Mouse (Mus musculus): ENCODE measurements around the gene Smc1b. TPM values are rescaled to one million over a fixed set of nuclear protein-coding genes. Genes with fewer than 3 reads are reported as not detected.
A peak's percentile ranks its signal among the peaks of the same experiment; 100 is the strongest.

Smc1b gene
- polyA plus RNA-seq, 1 experiment from 2014 or later, result 0.55 TPM

DNA sequence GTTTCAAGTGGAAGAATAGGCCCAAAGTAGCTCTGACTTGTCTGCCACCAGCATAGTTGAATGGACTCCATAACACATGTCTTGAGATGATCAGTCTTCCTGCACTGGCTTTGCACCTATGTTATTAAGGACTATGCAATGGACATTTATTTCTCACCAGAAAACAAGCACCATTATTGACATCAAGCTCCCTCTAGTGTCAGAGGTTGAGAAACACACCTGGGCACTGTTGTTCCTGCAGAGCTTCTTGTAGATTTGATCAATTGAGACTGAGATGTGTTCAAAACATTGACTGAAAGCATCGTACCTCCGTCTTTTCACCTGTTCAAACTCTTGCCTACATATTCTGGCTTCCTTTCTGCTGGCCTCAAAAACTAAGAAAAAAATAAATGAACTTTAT, 61.2 kb downstream of the Smc1b start:
- Histone ChIP-seq H3K4me2 (ENCODE audit: low read length) (no peak overlapping the region), H3K27me3 (ENCODE audit: control insufficient read depth, insufficient read depth, low read length) (no peaks in the 10 kb centered on the region), H3K27ac (replicated peaks; ENCODE audit: low read depth, low read length) (no peak overlapping the region), H3K4me3 (replicated peaks; ENCODE audit: low read depth, low read length) (no peak overlapping the region), H3K9me3 (ENCODE audit: control insufficient read depth, low read length) (no peaks in the 10 kb centered on the region), H3K4me1 (ENCODE audit: control insufficient read depth, insufficient read depth, low read length) (no peaks in the 10 kb centered on the region), H3K36me3 (ENCODE audit: control insufficient read depth, insufficient read depth, low read length) (no peaks in the 10 kb centered on the region), H3K9ac (replicated peaks; ENCODE audit: low read length) (no peak overlapping the region)
- DNase-seq, result peak; percentile 88
- 36% methylated on average over 2 of the region's 2 CpGs for WGBS
- no peak for ATAC-seq (ENCODE audit: low FRiP score, low TSS enrichment)

DNA sequence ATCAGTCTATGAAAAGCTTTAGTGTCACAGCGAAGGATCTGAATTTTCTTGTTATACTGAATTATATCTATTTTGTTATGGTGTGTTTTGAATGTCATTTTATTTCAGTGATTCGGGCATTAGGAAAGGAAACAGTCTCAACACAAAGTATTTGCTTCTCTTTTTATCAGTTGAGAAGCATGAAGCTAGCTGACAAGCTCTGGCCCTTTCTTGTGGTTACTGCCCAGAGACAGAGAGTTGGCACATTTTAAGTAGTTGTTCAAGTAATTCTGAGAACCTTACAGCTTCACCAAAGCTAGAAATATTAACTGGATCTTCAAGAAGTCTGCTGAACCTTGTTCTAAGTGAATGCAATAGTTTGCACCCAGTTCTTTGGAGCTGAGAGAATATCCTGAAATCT, 68.3 kb downstream of the Smc1b start:
- no peak for ATAC-seq (ENCODE audit: low FRiP score, low TSS enrichment)

DNA sequence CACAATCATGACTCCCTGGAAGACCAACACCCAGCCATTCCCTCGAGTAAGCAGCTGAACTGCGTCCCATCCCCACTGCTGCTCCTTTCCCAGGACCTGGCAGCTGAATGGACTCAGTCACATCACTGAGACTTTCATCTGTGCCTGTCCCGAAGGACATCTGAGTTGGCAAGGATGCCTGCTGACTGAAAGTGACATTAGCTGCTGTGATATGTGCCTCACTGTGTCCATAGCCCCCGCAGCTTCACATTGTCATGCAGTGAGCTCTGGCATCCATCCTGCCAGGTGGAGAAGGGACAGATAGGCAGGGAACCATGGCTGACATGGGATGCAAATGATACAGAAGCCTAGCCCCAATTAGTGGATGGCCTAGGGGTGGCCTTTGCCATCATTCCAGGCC, 76.6 kb downstream of the Smc1b start:
- H3K9me3 ChIP-seq (ENCODE audit: control insufficient read depth, low read length), result no peaks in the 10 kb centered on the region
- WGBS, result 88% methylated on average over 4 of the region's 4 CpGs
- no peak overlapping the region for H3K27ac ChIP-seq (replicated peaks; ENCODE audit: low read depth, low read length)
- H3K4me3 ChIP-seq (replicated peaks; ENCODE audit: low read depth, low read length), result no peak overlapping the region
- DNase-seq (no peak), ATAC-seq (ENCODE audit: low FRiP score, low TSS enrichment) (no peak)
- no peaks in the 10 kb centered on the region for H3K4me1 ChIP-seq (ENCODE audit: control insufficient read depth, insufficient read depth, low read length)
- no peak overlapping the region for H3K4me2 ChIP-seq (ENCODE audit: low read length)
- no peak overlapping the region for H3K9ac ChIP-seq (replicated peaks; ENCODE audit: low read length)
- H3K27me3 ChIP-seq (ENCODE audit: control insufficient read depth, insufficient read depth, low read length), result no peaks in the 10 kb centered on the region
- peaks cover 40% of the 10 kb centered on the region for H3K36me3 ChIP-seq (ENCODE audit: control insufficient read depth, insufficient read depth, low read length)

More for the DNA sequence above, 68.3 kb downstream of the Smc1b start:
- DNase-seq, result no peak
- Histone ChIP-seq H3K4me3 (replicated peaks; ENCODE audit: low read depth, low read length) (no peak overlapping the region), H3K27ac (replicated peaks; ENCODE audit: low read depth, low read length) (no peak overlapping the region), H3K9me3 (ENCODE audit: control insufficient read depth, low read length) (no peaks in the 10 kb centered on the region), H3K9ac (replicated peaks; ENCODE audit: low read length) (no peak overlapping the region), H3K4me1 (ENCODE audit: control insufficient read depth, insufficient read depth, low read length) (no peaks in the 10 kb centered on the region), H3K27me3 (ENCODE audit: control insufficient read depth, insufficient read depth, low read length) (no peaks in the 10 kb centered on the region), H3K4me2 (ENCODE audit: low read length) (no peak overlapping the region), H3K36me3 (ENCODE audit: control insufficient read depth, insufficient read depth, low read length) (peaks cover 19% of the 10 kb centered on the region)
- WGBS, result 92% methylated on average over 2 of the region's 2 CpGs

DNA sequence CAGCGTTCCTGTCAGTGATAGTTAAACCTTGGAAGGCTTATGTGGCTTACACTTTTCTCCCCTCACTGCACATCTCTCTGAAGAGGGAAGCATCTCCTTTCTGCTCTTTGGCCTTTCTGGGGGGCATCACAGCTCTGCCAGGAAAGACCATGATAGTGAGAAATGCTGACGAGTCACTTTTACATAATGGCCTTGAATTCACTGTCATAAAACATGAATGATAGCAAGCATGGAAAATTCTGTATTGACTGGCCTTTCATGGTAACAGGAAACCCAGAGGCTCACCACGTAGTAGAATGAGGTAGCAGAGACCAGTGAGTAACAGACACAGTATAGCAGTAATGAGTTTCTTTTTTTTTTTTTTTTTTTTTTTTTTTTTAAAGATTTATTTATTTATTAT, 77.7 kb downstream of the Smc1b start:
- WGBS, result 98% methylated on average over 3 of the region's 3 CpGs
- Histone ChIP-seq H3K27me3 (ENCODE audit: control insufficient read depth, insufficient read depth, low read length) (no peaks in the 10 kb centered on the region), H3K9ac (replicated peaks; ENCODE audit: low read length) (no peak overlapping the region), H3K4me1 (ENCODE audit: control insufficient read depth, insufficient read depth, low read length) (no peaks in the 10 kb centered on the region), H3K9me3 (ENCODE audit: control insufficient read depth, low read length) (no peaks in the 10 kb centered on the region), H3K27ac (replicated peaks; ENCODE audit: low read depth, low read length) (no peak overlapping the region), H3K4me2 (ENCODE audit: low read length) (no peak overlapping the region), H3K4me3 (replicated peaks; ENCODE audit: low read depth, low read length) (no peak overlapping the region), H3K36me3 (ENCODE audit: control insufficient read depth, insufficient read depth, low read length) (peaks cover 50% of the 10 kb centered on the region)
- DNase-seq (no peak), ATAC-seq (ENCODE audit: low FRiP score, low TSS enrichment) (no peak)

DNA sequence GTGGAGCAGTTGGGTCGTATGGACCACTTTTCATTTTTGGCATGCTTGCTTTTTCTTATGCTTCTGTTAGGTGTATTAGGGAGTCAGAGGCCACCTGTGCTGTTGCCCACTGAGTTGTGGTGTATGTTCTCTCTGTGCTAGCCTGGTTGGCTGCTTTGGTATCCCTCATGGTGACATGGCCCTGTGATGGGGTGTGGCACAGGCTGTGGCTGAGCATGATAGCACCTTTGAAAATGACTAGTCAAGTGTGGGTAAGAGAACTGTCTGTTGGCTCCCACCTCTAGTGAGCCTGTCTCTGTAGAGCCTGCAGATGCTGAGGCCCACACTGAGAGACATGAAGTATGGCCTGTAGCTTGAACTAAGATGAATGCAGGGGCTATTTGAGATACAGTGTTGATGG, 82.0 kb downstream of the Smc1b start:
- Histone ChIP-seq H3K4me3 (replicated peaks; ENCODE audit: low read depth, low read length) (no peak overlapping the region), H3K9me3 (ENCODE audit: control insufficient read depth, low read length) (no peaks in the 10 kb centered on the region), H3K36me3 (ENCODE audit: control insufficient read depth, insufficient read depth, low read length) (peaks cover 66% of the 10 kb centered on the region), H3K27me3 (ENCODE audit: control insufficient read depth, insufficient read depth, low read length) (no peaks in the 10 kb centered on the region), H3K9ac (replicated peaks; ENCODE audit: low read length) (no peak overlapping the region), H3K27ac (replicated peaks; ENCODE audit: low read depth, low read length) (no peak overlapping the region), H3K4me2 (ENCODE audit: low read length) (no peak overlapping the region), H3K4me1 (ENCODE audit: control insufficient read depth, insufficient read depth, low read length) (no peaks in the 10 kb centered on the region)
- no peak for DNase-seq
- WGBS, result 88% methylated on average over 1 of the region's 1 CpGs
- no peak for ATAC-seq (ENCODE audit: low FRiP score, low TSS enrichment)

DNA sequence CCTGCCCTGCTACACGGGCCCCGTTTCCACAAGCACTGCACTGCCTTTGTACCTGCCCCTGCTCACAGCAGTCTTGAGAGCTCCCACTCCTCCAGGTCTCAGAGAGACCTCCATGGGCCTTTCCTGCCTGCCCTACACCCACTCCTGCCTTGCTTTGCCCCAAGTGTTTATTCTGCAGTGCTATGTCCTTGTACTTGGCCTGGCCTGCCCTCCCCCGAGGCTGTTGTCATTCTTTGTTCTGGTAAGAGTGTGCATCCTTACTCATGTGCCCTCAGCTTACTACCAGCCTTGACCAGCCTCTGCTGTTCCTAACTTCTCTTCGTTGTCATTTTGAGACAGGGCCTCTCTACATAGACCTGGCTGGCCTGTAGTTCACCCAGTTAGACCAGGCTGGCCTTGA, 83.9 kb downstream of the Smc1b start:
- 92% methylated on average over 4 of the region's 4 CpGs for WGBS
- no peak for ATAC-seq (ENCODE audit: low FRiP score, low TSS enrichment)
- H3K4me1 ChIP-seq (ENCODE audit: control insufficient read depth, insufficient read depth, low read length), result peaks cover 10% of the 10 kb centered on the region

DNA sequence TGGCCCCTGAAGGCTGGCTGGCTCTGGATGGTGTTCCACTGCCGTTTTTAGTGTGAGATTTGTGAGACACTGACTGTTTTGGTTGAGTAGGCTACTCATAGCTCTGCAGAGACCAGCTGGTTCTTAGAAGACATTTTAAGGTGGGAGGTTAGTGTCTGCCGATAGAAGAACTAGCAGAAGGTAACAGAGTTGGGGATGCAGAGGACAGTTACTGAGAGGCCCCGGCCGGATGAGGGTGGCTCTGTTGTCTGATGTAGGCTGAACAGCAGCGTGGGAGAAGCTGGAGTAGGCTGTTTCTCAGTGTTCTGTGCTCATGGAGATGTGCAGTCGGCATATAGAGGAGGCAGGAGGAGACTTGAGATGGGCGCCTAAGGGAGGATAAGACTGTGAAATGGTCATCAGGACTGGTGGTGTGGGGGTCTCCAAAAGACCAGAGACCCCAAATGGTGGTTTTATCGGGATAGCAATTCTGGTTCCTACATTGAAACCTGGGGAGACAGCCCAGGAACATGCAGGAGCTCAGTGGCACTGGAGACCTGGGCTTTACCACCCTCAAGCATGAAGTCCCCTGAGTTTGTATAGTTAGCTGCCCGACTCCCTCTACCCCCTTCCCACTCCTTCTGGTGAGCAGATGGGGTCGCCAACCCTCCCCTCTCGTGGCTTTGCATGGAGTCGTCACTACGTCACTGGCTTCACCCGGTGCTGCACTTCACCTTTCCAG, 85.4 kb downstream of the Smc1b start:
- H3K36me3 ChIP-seq (ENCODE audit: control insufficient read depth, insufficient read depth, low read length), result peaks cover 41% of the 10 kb centered on the region
- no peak for ATAC-seq (ENCODE audit: low FRiP score, low TSS enrichment)
- no peak overlapping the region for H3K27ac ChIP-seq (replicated peaks; ENCODE audit: low read depth, low read length)
- DNase-seq, result no peak
- H3K27me3 ChIP-seq (ENCODE audit: control insufficient read depth, insufficient read depth, low read length), result no peaks in the 10 kb centered on the region
- no peak overlapping the region for H3K4me2 ChIP-seq (ENCODE audit: low read length)
- peaks cover 24% of the 10 kb centered on the region for H3K4me1 ChIP-seq (ENCODE audit: control insufficient read depth, insufficient read depth, low read length)
- no peaks in the 10 kb centered on the region for H3K9me3 ChIP-seq (ENCODE audit: control insufficient read depth, low read length)
- no peak overlapping the region for H3K9ac ChIP-seq (replicated peaks; ENCODE audit: low read length)
- WGBS, result 93% methylated on average over 14 of the region's 14 CpGs
- H3K4me3 ChIP-seq (replicated peaks; ENCODE audit: low read depth, low read length), result no peak overlapping the region

More for the DNA sequence above, 83.9 kb downstream of the Smc1b start:
- no peaks in the 10 kb centered on the region for H3K27me3 ChIP-seq (ENCODE audit: control insufficient read depth, insufficient read depth, low read length)
- H3K36me3 ChIP-seq (ENCODE audit: control insufficient read depth, insufficient read depth, low read length), result peaks cover 51% of the 10 kb centered on the region
- no peak overlapping the region for H3K27ac ChIP-seq (replicated peaks; ENCODE audit: low read depth, low read length)
- H3K9ac ChIP-seq (replicated peaks; ENCODE audit: low read length), result no peak overlapping the region
- H3K4me2 ChIP-seq (ENCODE audit: low read length), result no peak overlapping the region
- H3K4me3 ChIP-seq (replicated peaks; ENCODE audit: low read depth, low read length), result no peak overlapping the region
- DNase-seq, result no peak
- no peaks in the 10 kb centered on the region for H3K9me3 ChIP-seq (ENCODE audit: control insufficient read depth, low read length)

DNA sequence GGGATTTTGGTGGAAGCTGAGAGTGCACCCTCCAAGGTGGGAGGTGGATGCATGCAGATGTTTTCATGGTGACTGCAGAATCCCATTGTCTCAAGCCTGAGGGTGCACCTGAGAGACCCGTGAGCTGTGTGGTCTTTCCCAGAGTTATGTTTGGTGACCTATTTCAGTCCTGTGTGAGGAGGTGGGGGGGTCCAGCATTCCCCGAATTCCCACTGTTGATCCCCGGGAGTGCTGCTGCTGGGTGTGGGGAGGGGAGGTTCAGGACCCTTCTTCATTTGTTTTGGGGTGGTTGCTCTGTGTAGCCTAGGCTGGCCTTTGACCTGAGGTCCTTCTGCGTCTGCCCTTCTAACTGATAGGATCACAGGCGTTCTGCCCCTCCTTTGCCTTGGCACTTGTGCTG, 88.0 kb downstream of the Smc1b start:
- no peaks in the 10 kb centered on the region for H3K9me3 ChIP-seq (ENCODE audit: control insufficient read depth, low read length)
- no peak for DNase-seq
- peaks cover 25% of the 10 kb centered on the region for H3K4me1 ChIP-seq (ENCODE audit: control insufficient read depth, insufficient read depth, low read length)
- no peaks in the 10 kb centered on the region for H3K27me3 ChIP-seq (ENCODE audit: control insufficient read depth, insufficient read depth, low read length)
- H3K4me3 ChIP-seq (replicated peaks; ENCODE audit: low read depth, low read length), result no peak overlapping the region
- H3K36me3 ChIP-seq (ENCODE audit: control insufficient read depth, insufficient read depth, low read length), result peaks cover 23% of the 10 kb centered on the region
- no peak for ATAC-seq (ENCODE audit: low FRiP score, low TSS enrichment)
- 75% methylated on average over 5 of the region's 5 CpGs for WGBS
- no peak overlapping the region for H3K9ac ChIP-seq (replicated peaks; ENCODE audit: low read length)
- H3K4me2 ChIP-seq (ENCODE audit: low read length), result peak overlapping the region; percentile 19; the same call in 1 of the 2 replicates
- no peak overlapping the region for H3K27ac ChIP-seq (replicated peaks; ENCODE audit: low read depth, low read length)

DNA sequence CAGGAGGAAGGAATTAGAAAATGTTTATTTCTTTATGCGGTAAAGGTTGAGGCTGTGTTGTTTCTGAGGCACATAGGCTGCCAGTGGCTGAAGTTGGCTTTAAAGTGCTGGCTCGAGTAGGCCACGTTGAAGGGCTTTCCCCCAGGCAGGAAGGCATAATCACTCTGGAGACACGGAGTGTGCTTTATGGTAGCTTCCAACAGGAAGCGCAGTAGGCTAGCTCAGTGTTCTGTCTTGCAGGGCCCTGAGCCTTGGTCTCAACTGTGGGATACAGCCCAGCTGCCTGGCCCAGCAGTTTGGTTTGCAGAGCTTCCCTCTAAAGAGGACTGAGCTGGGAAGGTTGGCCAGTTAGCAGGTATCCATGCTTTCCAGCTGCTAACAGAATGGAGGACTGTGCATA, 88.6 kb downstream of the Smc1b start:
- Histone ChIP-seq H3K27ac (replicated peaks; ENCODE audit: low read depth, low read length) (peak overlapping the region; percentile 78), H3K4me1 (ENCODE audit: control insufficient read depth, insufficient read depth, low read length) (peaks cover 27% of the 10 kb centered on the region), H3K9me3 (ENCODE audit: control insufficient read depth, low read length) (no peaks in the 10 kb centered on the region), H3K9ac (replicated peaks; ENCODE audit: low read length) (peak overlapping the region; percentile 4; the same call in 1 of the 2 replicates), H3K27me3 (ENCODE audit: control insufficient read depth, insufficient read depth, low read length) (no peaks in the 10 kb centered on the region), H3K36me3 (ENCODE audit: control insufficient read depth, insufficient read depth, low read length) (peaks cover 17% of the 10 kb centered on the region), H3K4me2 (ENCODE audit: low read length) (peak overlapping the region; percentile 19; the same call in 1 of the 2 replicates), H3K4me3 (replicated peaks; ENCODE audit: low read depth, low read length) (no peak overlapping the region)
- DNase-seq, result no peak
- ATAC-seq (ENCODE audit: low FRiP score, low TSS enrichment), result no peak
- WGBS, result 53% methylated on average over 5 of the region's 5 CpGs

All from midbrain, embryonic 14.5 days (tissue).